Mouse (Mus musculus) gastrocnemius, postnatal 4 days (tissue): Measurements from ENCODE around the gene Nckipsd. TPM values are rescaled to one million over a fixed set of nuclear protein-coding genes. Genes with fewer than 3 reads are reported as not detected.

Experiments
- DNase-seq, 2 experiments: peaks; one replicate each; pipeline ENCODE4 v3.0.0; 2021 to 2022; ENCODE audit warnings: low spot score in 2 of 2, mixed read lengths in 2 of 2
- long read RNA-seq, 2 experiments: library from polyadenylated mRNA; stranded (forward); transcript quantifications; one replicate each; pipeline ENCODE4 v2.0.0; 2021
- total RNA-seq, 2 experiments: library from RNA; stranded (reverse); gene quantifications; 2 replicates each; pipeline ENCODE4 v1.2.3; 2021

Nckipsd gene
- 1 to 10 TPM; 6.6 to 9.2 TPM for total RNA-seq
- long read RNA-seq, experiment 1, transcript Nckipsd-201 (13 exons, 3,360 nt), result major isoform, 14 of 18 reads
- long read RNA-seq, experiment 1, partial matches to known transcripts, result 0 of 18 reads
- long read RNA-seq, experiment 1, other reads (novel, unspliced or antisense), result 4 of 18 reads
- long read RNA-seq, experiment 2, transcript Nckipsd-201 (13 exons, 3,360 nt), result major isoform, 7 of 13 reads
- long read RNA-seq, experiment 2, partial matches to known transcripts, result 2 of 13 reads
- long read RNA-seq, experiment 2, other reads (novel, unspliced or antisense), result 4 of 13 reads

DNA sequence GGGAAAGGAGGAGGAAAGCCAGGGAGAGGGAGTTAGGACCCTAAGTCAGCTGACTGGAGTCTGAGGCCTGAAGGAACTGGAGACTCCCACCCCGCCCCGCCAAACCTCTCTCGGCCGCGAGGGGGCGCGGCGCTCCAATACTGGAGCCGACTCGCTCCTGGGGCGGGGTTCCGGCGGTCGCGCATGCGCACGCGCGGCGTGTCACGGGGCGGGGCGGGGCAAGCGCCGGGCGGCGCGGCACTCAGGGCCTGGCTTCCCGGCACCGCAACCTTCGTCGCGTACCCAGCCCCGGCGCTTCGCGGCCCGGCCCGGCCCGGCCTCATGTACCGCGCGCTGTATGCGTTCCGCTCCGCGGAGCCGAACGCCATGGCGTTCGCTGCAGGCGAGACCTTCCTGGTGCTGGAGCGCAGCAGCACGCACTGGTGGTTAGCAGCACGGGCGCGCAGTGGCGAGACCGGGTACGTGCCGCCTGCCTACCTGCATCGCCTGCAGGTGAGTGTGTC lies at the start of gene Nckipsd:
Nckipsd (plus strand) TSS at position 206 of the 503 bp plus-strand sequence.
- peak; percentile 97 to 99 for DNase-seq

DNA sequence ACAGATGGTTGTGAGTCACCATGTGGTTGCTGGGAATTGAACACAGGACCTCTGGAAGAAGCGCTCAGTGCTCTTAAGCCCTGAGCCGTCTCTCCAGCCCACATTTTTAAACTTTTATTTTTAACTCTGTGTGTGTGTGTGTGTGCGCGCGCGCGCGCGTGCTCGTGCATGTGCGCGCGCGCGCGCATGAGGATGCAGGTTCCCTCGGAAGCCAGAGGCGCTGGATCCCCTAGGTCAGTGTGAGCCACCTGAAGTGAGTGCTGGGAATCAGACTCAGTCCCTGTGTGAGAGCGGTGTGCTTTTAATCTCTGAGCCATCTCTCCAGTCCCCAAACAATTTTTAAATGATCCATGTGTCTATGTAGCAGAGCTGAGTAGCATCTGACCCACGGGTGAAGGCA lies 49.0 kb upstream of the Nckipsd start:
- no peak for DNase-seq

DNA sequence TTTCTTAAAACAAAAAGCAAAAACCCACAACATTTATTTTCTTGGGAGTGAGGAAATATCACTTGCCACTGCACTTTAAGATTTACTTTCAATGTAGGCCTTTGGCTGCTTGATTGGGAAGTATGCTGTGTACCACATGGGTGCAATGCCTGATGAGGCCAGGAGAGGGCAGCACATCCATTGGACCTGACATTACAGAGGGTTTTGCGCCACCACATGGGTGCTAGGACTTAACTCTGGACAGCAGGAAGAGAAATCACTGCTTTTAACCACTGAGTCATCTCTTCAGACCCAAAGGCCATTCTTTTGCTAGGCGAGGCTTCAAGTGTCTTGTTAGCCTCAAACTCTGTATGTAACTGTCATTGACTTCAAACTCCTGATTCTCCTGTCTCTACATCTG lies 48.4 kb upstream of the Nckipsd start:
- DNase-seq, result peak in 1 of 2 experiments; percentile 23

DNA sequence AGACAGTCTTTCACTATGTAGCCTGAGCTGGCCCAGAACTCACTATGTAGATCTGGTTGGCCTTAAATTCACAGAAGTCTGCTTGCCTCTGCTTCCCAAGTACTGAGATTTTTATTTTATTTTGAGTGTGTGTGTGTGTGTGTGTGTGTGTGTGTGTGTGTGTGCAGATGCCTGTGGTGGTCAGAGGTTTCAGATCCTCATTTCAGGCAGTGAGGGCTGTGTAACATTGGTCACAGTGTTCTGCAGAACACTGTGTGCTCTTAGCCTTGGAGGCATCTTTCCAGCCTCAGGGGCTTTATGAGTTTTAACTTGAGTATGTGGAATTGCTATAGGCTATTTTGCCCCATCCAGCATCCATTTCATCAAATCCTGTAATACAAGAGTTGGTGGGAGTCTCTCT lies 46.6 kb upstream of the Nckipsd start:
- DNase-seq, result no peak

- DNase-seq, result no peak
These were observed 43.2 kb upstream of the Nckipsd start for GRCm38 (mm10) chr9:108764971-108765370.

DNA sequence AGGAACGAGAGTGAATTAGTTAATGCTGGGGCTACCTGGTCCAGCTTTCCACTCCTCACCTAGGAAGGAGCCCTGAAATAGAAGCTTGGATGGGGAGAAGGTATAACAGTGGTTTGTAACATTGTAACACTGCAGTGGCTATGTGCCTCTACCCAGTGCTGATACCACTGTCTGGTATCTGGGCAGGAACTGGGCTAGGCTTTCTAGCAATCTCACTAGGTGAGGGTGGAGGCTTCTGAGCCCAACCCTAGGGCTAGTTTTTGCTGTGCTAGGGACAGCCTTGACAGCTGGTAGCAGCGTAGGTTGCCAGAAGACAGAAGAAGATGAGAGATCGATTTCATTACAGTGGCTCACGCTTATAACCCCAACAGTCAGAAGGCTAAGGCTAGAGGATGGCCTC lies 31.6 kb upstream of the Nckipsd start:
- no peak for DNase-seq

GRCm38 (mm10) chr9:108777276-108777675 lies 30.9 kb upstream of the Nckipsd start:
- no peak for DNase-seq

DNA sequence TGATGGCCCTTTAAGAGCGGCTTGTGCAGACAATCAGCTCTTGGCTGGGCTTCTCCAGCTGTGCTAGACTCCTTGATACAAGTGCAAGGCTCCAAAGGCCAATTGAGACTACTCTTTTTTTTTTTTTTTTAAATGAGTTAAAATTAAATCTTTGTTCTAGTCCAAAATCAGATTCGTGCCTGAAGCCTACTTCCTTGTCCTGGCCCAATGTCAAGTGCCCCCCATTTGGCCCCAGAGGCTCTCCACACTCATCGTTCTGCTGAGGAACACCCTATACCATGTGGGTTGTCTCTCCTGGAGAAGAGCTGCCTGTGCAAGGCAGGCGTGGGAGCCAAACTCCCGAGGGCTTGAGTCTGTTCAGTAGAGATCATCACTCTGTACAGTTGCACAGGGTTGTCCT lies 27.2 kb upstream of the Nckipsd start:
- DNase-seq, result no peak

GRCm38 (mm10) chr9:108781891-108782290 lies 26.3 kb upstream of the Nckipsd start:
- DNase-seq, result no peak

DNA sequence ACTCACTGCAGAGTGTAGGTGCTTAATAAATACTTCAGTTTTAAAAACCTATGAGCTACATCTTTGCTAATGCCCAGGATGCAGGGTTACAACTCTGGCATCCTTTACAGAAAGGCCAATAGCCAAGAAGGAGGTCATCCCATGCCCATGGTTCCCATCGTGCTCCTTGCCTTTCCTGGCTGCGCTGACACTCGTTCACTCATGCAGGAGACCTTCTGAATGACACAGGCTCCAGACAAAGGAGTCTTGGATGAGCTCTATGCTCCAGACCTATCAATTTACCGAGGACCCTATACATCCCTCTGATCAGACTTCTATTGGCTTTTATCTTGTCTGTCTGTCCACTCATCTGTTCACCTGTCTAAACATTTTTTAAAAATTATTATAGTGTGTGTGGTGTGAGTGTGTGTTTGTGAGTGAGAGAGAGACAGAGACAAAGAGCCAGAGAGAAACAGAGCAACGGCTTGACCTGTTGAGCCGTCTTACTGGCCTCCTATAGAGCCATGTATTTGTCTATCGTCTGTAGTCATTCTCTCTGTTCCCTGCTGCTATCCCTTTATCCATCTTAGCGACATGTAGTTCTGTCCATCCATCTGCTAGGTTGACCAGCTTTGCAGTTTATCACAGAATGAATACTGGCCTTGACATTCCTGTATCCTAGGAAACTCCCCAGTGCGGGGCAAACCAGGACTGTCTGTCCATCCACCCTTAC lies 25.2 kb upstream of the Nckipsd start:
- no peak for DNase-seq

GRCm38 (mm10) chr9:108783548-108784463 lies 24.4 kb upstream of the Nckipsd start, which contains the start of gene Ip6k2:
Gene Ip6k2 (plus strand): TSS chr9:108783796.
- DNase-seq, result peak; percentile 93 to 97

GRCm38 (mm10) chr9:108785416-108785815 lies 22.8 kb upstream of the Nckipsd start:
- DNase-seq, result no peak

GRCm38 (mm10) chr9:108786494-108786893 lies 21.7 kb upstream of the Nckipsd start:
- no peak for DNase-seq

- no peak for DNase-seq
These were observed 21.1 kb upstream of the Nckipsd start for GRCm38 (mm10) chr9:108787080-108787479.

- DNase-seq, result no peak
These were observed 19.5 kb upstream of the Nckipsd start for GRCm38 (mm10) chr9:108788713-108789112.

GRCm38 (mm10) chr9:108792307-108792706 lies 15.9 kb upstream of the Nckipsd start:
- no peak for DNase-seq

DNA sequence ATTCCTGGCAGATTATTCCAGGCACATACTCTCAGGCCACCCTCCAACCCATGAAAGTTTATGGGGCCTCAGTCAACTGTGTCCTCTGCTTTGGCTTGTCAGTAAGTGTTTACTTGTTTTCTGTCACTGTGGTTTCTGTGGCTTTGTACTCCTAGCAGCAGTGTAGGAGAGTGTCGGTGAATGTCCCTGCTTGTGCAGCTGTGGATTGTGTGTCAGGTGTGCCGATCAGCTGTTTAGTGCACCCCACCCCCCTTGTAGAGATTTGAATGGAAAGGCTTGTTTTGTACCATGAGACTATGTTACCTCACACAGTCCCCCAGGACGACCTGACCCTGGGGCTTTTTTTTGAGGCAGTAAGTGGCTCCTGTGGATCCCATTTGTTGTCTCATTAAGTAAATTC lies 15.4 kb upstream of the Nckipsd start:
- no peak for DNase-seq

GRCm38 (mm10) chr9:108795281-108795680 lies 12.9 kb upstream of the Nckipsd start:
- DNase-seq, result no peak

- DNase-seq, result no peak
These were observed 12.4 kb upstream of the Nckipsd start for GRCm38 (mm10) chr9:108795762-108796161.

DNA sequence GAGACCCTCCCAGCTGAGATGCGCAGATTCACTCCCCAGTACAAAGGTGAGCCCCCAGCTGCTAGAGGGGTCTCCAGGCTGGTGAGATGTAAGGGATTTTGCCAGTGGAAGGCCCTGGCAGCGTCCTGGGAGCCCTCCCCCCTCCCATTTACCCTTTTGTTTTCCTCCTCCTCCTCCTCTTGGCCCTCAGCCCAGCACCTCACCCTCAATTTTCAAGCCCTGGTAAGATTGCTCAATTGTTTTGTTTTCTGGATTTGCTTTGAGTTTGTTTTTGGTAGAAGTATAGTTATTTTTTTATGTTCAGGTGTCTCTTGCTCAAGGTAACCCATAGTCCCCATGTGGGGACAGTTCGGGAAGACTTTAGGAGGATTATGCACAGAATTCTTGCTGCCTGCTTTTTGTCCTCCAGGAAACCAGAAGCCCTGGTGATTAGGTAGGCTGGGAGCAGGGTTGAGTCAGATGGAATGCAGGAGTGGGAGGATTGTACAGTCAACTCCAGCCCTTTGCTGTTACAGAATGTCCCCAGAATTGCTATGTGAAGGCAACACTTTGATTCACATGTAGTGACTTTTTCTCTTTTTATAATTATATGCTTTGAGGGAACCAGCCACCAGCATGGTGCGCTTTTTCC lies 11.7 kb upstream of the Nckipsd start:
- DNase-seq, result no peak

DNA sequence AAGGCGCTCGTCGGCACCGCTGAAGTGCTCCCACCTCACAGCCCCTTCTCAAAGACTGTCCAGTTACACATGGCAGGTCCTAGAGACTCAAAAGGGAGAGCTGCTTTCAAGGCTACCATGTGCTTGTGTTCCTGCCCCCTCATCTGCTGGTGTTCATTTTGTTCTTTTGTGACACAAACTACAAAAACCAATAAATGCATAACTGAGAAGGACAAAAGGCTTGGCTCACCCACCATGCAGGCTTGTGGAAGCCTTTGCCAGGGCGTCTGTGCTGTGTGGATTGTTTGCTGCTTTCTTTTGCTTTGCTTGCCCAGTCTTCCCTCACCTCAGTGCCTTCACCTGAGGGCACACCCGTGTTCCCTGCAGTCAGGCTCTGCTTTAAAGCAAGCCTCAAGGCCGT lies 10.7 kb upstream of the Nckipsd start:
- no peak for DNase-seq
